Mouse (Mus musculus): ENCODE results near the gene Adk. TPM values are rescaled to one million over a fixed set of nuclear protein-coding genes. Genes with fewer than 3 reads are reported as not detected.
"Not testable (repeated sequence)": the region's sequence is repeated elsewhere in the genome, so short reads cannot be mapped to it uniquely, and the experiment has no call there.

Gene Adk
- polyA plus RNA-seq, 1 experiment = 1.0 TPM

GRCm38 (mm10) chr14:21088731-21089130 lies 36.4 kb downstream of the Adk start:
- Histone ChIP-seq H3K27me3 (ENCODE audit: control insufficient read depth) (no peaks in the 10 kb centered on the region), H3K9me3 (ENCODE audit: control insufficient read depth, low read length) (no peaks in the 10 kb centered on the region), H3K4me1 (ENCODE audit: control insufficient read depth) (peaks cover 18% of the 10 kb centered on the region), H3K36me3 (ENCODE audit: control insufficient read depth) (peaks cover 27% of the 10 kb centered on the region), H3K4me3 (replicated peaks) (no peak overlapping the region)
- TF ChIP-seq TAL1 (IDR thresholded peaks at IDR 0.05; ENCODE audit: low read length) = no peak
- TF ChIP-seq GATA1 (IDR thresholded peaks at IDR 0.05; ENCODE audit: low read length) = no peak

- TF ChIP-seq GATA1 (IDR thresholded peaks at IDR 0.05; ENCODE audit: low read length) (no peak), TAL1 (IDR thresholded peaks at IDR 0.05; ENCODE audit: low read length) (no peak)
- H3K4me1 ChIP-seq (ENCODE audit: control insufficient read depth) = peaks cover 16% of the 10 kb centered on the region
- H3K27me3 ChIP-seq (ENCODE audit: control insufficient read depth) = no peaks in the 10 kb centered on the region
- H3K9me3 ChIP-seq (ENCODE audit: control insufficient read depth, low read length) = no peaks in the 10 kb centered on the region
- no peak overlapping the region for H3K4me3 ChIP-seq (replicated peaks)
- peaks cover 35% of the 10 kb centered on the region for H3K36me3 ChIP-seq (ENCODE audit: control insufficient read depth)
Measured at GRCm38 (mm10) chr14:21090400-21090799, 38.0 kb downstream of the Adk start.

GRCm38 (mm10) chr14:21090930-21091486 lies 38.6 kb downstream of the Adk start:
- Histone ChIP-seq H3K4me3 (replicated peaks) (no peak overlapping the region), H3K4me1 (ENCODE audit: control insufficient read depth) (peaks cover 16% of the 10 kb centered on the region), H3K9me3 (ENCODE audit: control insufficient read depth, low read length) (no peaks in the 10 kb centered on the region), H3K27me3 (ENCODE audit: control insufficient read depth) (no peaks in the 10 kb centered on the region), H3K36me3 (ENCODE audit: control insufficient read depth) (peaks cover 38% of the 10 kb centered on the region)
- TF ChIP-seq GATA1 (IDR thresholded peaks at IDR 0.05; ENCODE audit: low read length) (no peak), TAL1 (IDR thresholded peaks at IDR 0.05; ENCODE audit: low read length) (no peak)

- not testable (repeated sequence) for H3K4me3 ChIP-seq (replicated peaks); H3K9me3 ChIP-seq (ENCODE audit: control insufficient read depth, low read length); H3K27me3 ChIP-seq (ENCODE audit: control insufficient read depth); H3K4me1 ChIP-seq (ENCODE audit: control insufficient read depth)
- H3K36me3 ChIP-seq (ENCODE audit: control insufficient read depth) = peaks cover 46% of the 10 kb centered on the region
Measured at GRCm38 (mm10) chr14:21094161-21094560, 41.8 kb downstream of the Adk start.

GRCm38 (mm10) chr14:21096279-21096678 lies 43.9 kb downstream of the Adk start:
- TF ChIP-seq GATA1 (IDR thresholded peaks at IDR 0.05; ENCODE audit: low read length) (no peak), TAL1 (IDR thresholded peaks at IDR 0.05; ENCODE audit: low read length) (no peak)
- peaks cover 4% of the 10 kb centered on the region for H3K4me1 ChIP-seq (ENCODE audit: control insufficient read depth)
- H3K4me3 ChIP-seq (replicated peaks) = no peak overlapping the region
- H3K9me3 ChIP-seq (ENCODE audit: control insufficient read depth, low read length) = no peaks in the 10 kb centered on the region
- H3K36me3 ChIP-seq (ENCODE audit: control insufficient read depth) = peaks cover 46% of the 10 kb centered on the region
- H3K27me3 ChIP-seq (ENCODE audit: control insufficient read depth) = no peaks in the 10 kb centered on the region

GRCm38 (mm10) chr14:21096689-21097088 lies 44.3 kb downstream of the Adk start:
- H3K36me3 ChIP-seq (ENCODE audit: control insufficient read depth) = peaks cover 43% of the 10 kb centered on the region
- peaks cover 8% of the 10 kb centered on the region for H3K4me1 ChIP-seq (ENCODE audit: control insufficient read depth)
- H3K4me3 ChIP-seq (replicated peaks) = no peak overlapping the region
- no peaks in the 10 kb centered on the region for H3K27me3 ChIP-seq (ENCODE audit: control insufficient read depth)
- H3K9me3 ChIP-seq (ENCODE audit: control insufficient read depth, low read length) = no peaks in the 10 kb centered on the region
- TF ChIP-seq GATA1 (IDR thresholded peaks at IDR 0.05; ENCODE audit: low read length) (no peak), TAL1 (IDR thresholded peaks at IDR 0.05; ENCODE audit: low read length) (no peak)

- TF ChIP-seq TAL1 (IDR thresholded peaks at IDR 0.05; ENCODE audit: low read length) = no peak
- no peak for TF ChIP-seq GATA1 (IDR thresholded peaks at IDR 0.05; ENCODE audit: low read length)
- Histone ChIP-seq H3K27me3 (ENCODE audit: control insufficient read depth) (no peaks in the 10 kb centered on the region), H3K36me3 (ENCODE audit: control insufficient read depth) (peaks cover 31% of the 10 kb centered on the region), H3K4me1 (ENCODE audit: control insufficient read depth) (peaks cover 9% of the 10 kb centered on the region), H3K4me3 (replicated peaks) (no peak overlapping the region), H3K9me3 (ENCODE audit: control insufficient read depth, low read length) (no peaks in the 10 kb centered on the region)
Measured at GRCm38 (mm10) chr14:21099371-21099770, 47.0 kb downstream of the Adk start.

- no peaks in the 10 kb centered on the region for H3K27me3 ChIP-seq (ENCODE audit: control insufficient read depth)
- TF ChIP-seq TAL1 (IDR thresholded peaks at IDR 0.05; ENCODE audit: low read length) (no peak), GATA1 (IDR thresholded peaks at IDR 0.05; ENCODE audit: low read length) (no peak)
- H3K9me3 ChIP-seq (ENCODE audit: control insufficient read depth, low read length) = no peaks in the 10 kb centered on the region
- H3K36me3 ChIP-seq (ENCODE audit: control insufficient read depth) = peaks cover 28% of the 10 kb centered on the region
- no peak overlapping the region for H3K4me3 ChIP-seq (replicated peaks)
- peaks cover 9% of the 10 kb centered on the region for H3K4me1 ChIP-seq (ENCODE audit: control insufficient read depth)
Measured at GRCm38 (mm10) chr14:21100876-21101275, 48.5 kb downstream of the Adk start.

- TF ChIP-seq GATA1 (IDR thresholded peaks at IDR 0.05; ENCODE audit: low read length) (no peak), TAL1 (IDR thresholded peaks at IDR 0.05; ENCODE audit: low read length) (no peak)
- Histone ChIP-seq H3K36me3 (ENCODE audit: control insufficient read depth) (peaks cover 31% of the 10 kb centered on the region), H3K4me3 (replicated peaks) (no peak overlapping the region), H3K4me1 (ENCODE audit: control insufficient read depth) (peaks cover 9% of the 10 kb centered on the region), H3K9me3 (ENCODE audit: control insufficient read depth, low read length) (no peaks in the 10 kb centered on the region), H3K27me3 (ENCODE audit: control insufficient read depth) (no peaks in the 10 kb centered on the region)
Measured at GRCm38 (mm10) chr14:21101562-21101961, 49.2 kb downstream of the Adk start.

- H3K27me3 ChIP-seq (ENCODE audit: control insufficient read depth) = no peaks in the 10 kb centered on the region
- H3K9me3 ChIP-seq (ENCODE audit: control insufficient read depth, low read length) = no peaks in the 10 kb centered on the region
- H3K4me3 ChIP-seq (replicated peaks) = no peak overlapping the region
- peaks cover 32% of the 10 kb centered on the region for H3K36me3 ChIP-seq (ENCODE audit: control insufficient read depth)
- peaks cover 9% of the 10 kb centered on the region for H3K4me1 ChIP-seq (ENCODE audit: control insufficient read depth)
- no peak for TF ChIP-seq GATA1 (IDR thresholded peaks at IDR 0.05; ENCODE audit: low read length)
- no peak for TF ChIP-seq TAL1 (IDR thresholded peaks at IDR 0.05; ENCODE audit: low read length)
Measured at GRCm38 (mm10) chr14:21102666-21103203, 50.4 kb downstream of the Adk start.

Measured in erythroblast, embryonic 14.5 days (primary cell).